Mouse (Mus musculus) midbrain, embryonic 16.5 days (tissue): ENCODE measurements at regions not wholly inside any gene's neighbourhood (a gene's known extent, or its start where the extent isn't known, plus 50 kb on each side); places are given as distances from the start of the nearest gene placed in this dataset.

ENCODE experiments used
- ATAC-seq: fragments of 200-750 bp; cut with Nextera tagmentation; 2 replicates; pipeline ENCODE4 v1.8.0; 2017; ENCODE audit warnings: moderate TSS enrichment
- H3K27ac ChIP-seq: fragments of 300-500 bp; sonication (generic); 2 replicates; pipeline ENCODE4 v1.5.1; 2014; ENCODE audit warnings: mild to moderate bottlenecking, low read length, mixed read lengths
- H3K27me3 ChIP-seq: fragments of 300-500 bp; sonication (generic); 2 replicates; pipeline ENCODE4 v1.6.1; 2014; ENCODE audit warnings: low read depth, low read length, mixed read lengths; ENCODE audit not compliant: control insufficient read depth, insufficient read depth
- H3K36me3 ChIP-seq: fragments of 300-500 bp; sonication (generic); 2 replicates; pipeline ENCODE4 v1.6.1; 2014; ENCODE audit warnings: mild to moderate bottlenecking, low read length, moderate library complexity, mixed read lengths; ENCODE audit not compliant: control insufficient read depth, insufficient read depth
- H3K4me1 ChIP-seq: fragments of 300-500 bp; sonication (generic); 2 replicates; pipeline ENCODE4 v1.6.1; 2014; ENCODE audit warnings: mild to moderate bottlenecking, low read length, mixed read lengths; ENCODE audit not compliant: control insufficient read depth, insufficient read depth
- H3K4me2 ChIP-seq: fragments of 300-500 bp; sonication (generic); 2 replicates; pipeline ENCODE4 v1.6.1; 2014; ENCODE audit warnings: mild to moderate bottlenecking, low read length, mixed read lengths
- H3K4me3 ChIP-seq: fragments of 300-500 bp; sonication (generic); 2 replicates; pipeline ENCODE4 v1.5.1; 2014; ENCODE audit warnings: low read depth, mild to moderate bottlenecking, low read length, moderate library complexity, mixed read lengths
- H3K9ac ChIP-seq: fragments of 300-500 bp; sonication (generic); 2 replicates; pipeline ENCODE4 v1.6.1; 2014; ENCODE audit warnings: low read depth, low read length, mixed read lengths
- H3K9me3 ChIP-seq: fragments of 300-500 bp; sonication (generic); replicated peaks from 2 replicates; pipeline ENCODE4 v1.6.1; 2014; ENCODE audit warnings: mild to moderate bottlenecking, low read length, mixed read lengths; ENCODE audit not compliant: control insufficient read depth, poor library complexity, severe bottlenecking
- WGBS: fragments of 180-500 bp; shearing (Covaris S2); extraction: QIAGEN DNeasy Blood & Tissue Kit; methylation state at CpG from one replicate; pipeline ENCODE4 v1.1.7; 2014; 5-methylcytosine and 5-hydroxymethylcytosine counted together

- Histone ChIP-seq H3K9me3 (no peaks in the 10 kb centered on the region), H3K27ac (no peak overlapping the region), H3K4me1 (no peaks in the 10 kb centered on the region), H3K4me3 (no peak overlapping the region), H3K27me3 (no peaks in the 10 kb centered on the region), H3K4me2 (no peak overlapping the region), H3K36me3 (no peaks in the 10 kb centered on the region), H3K9ac (no peak overlapping the region)
- no peak for ATAC-seq
- 73% methylated on average over 3 of the region's 3 CpGs for WGBS
These were observed 750.5 kb downstream of the Flrt2 start for GRCm38 (mm10) chr12:96442546-96442945.

DNA sequence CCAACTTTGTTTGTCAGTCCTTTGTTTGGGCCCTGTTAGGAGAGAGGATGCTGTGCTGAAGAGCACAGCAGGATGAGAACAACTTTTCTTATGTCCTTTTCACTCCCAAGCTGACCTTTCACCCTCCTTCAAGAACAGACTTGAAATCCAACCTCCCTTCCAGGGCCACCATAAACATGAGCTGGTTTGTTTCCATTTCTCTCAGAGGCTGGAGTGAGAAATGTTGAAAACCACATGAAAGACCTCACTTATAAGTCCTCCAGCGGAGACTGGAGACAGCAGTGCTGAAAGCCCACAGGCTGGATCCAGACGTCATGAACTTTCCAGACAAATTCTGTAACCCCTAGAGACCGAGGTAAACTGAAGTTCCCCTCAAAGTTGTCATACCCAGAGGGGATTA lies 761.3 kb downstream of the Flrt2 start:
- Histone ChIP-seq H3K4me2 (no peak overlapping the region), H3K4me3 (no peak overlapping the region), H3K9ac (no peak overlapping the region), H3K36me3 (no peaks in the 10 kb centered on the region), H3K4me1 (no peaks in the 10 kb centered on the region), H3K27ac (no peak overlapping the region), H3K27me3 (no peaks in the 10 kb centered on the region), H3K9me3 (no peaks in the 10 kb centered on the region)
- ATAC-seq, result no peak
- 14% methylated on average over 3 of the region's 3 CpGs for WGBS

GRCm38 (mm10) chr12:96476344-96476743 lies 784.3 kb downstream of the Flrt2 start:
- Histone ChIP-seq H3K4me2 (no peak overlapping the region), H3K4me3 (no peak overlapping the region), H3K36me3 (no peaks in the 10 kb centered on the region), H3K9ac (no peak overlapping the region), H3K4me1 (no peaks in the 10 kb centered on the region), H3K27me3 (no peaks in the 10 kb centered on the region), H3K27ac (no peak overlapping the region), H3K9me3 (no peaks in the 10 kb centered on the region)
- ATAC-seq, result no peak
- WGBS, result 72% methylated on average over 3 of the region's 3 CpGs

- Histone ChIP-seq H3K36me3 (no peaks in the 10 kb centered on the region), H3K4me1 (no peaks in the 10 kb centered on the region), H3K9me3 (no peaks in the 10 kb centered on the region), H3K27ac (no peak overlapping the region), H3K27me3 (no peaks in the 10 kb centered on the region), H3K4me3 (no peak overlapping the region), H3K9ac (no peak overlapping the region), H3K4me2 (no peak overlapping the region)
- no peak for ATAC-seq
- WGBS, result 82% methylated on average over 1 of the region's 1 CpGs
These were observed 796.5 kb downstream of the Flrt2 start for GRCm38 (mm10) chr12:96488448-96488960.

GRCm38 (mm10) chr12:96509658-96510057 lies 817.6 kb downstream of the Flrt2 start:
- ATAC-seq, result no peak
- H3K27me3 ChIP-seq, result no peaks in the 10 kb centered on the region
- H3K27ac ChIP-seq, result no peak overlapping the region
- H3K9ac ChIP-seq, result no peak overlapping the region
- no peaks in the 10 kb centered on the region for H3K9me3 ChIP-seq
- no peak overlapping the region for H3K4me2 ChIP-seq
- no peaks in the 10 kb centered on the region for H3K4me1 ChIP-seq
- 91% methylated on average over 1 of the region's 1 CpGs for WGBS
- no peaks in the 10 kb centered on the region for H3K36me3 ChIP-seq
- no peak overlapping the region for H3K4me3 ChIP-seq

DNA sequence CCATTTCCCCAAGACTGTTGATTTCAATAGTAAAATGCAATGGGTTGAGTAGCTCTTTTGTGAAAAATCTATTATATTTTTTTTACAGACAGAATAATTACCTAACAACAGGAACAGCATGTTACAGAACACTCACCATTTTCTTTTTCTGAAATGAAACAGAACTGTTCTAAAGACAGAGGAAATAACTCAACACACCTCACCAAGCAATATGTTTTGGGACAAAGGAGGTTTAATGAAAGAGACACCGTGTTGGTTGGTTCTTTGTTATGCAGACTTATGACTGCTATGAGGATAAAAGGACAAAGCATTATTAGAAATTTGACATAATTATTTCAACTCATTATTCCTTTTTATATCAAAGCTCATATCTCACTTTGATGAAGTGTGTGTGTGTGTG lies 866.8 kb downstream of the Flrt2 start:
- no peak overlapping the region for H3K4me3 ChIP-seq
- no peaks in the 10 kb centered on the region for H3K9me3 ChIP-seq
- 64% methylated on average over 1 of the region's 1 CpGs for WGBS
- H3K9ac ChIP-seq, result no peak overlapping the region
- H3K27ac ChIP-seq, result no peak overlapping the region
- no peaks in the 10 kb centered on the region for H3K36me3 ChIP-seq
- no peaks in the 10 kb centered on the region for H3K27me3 ChIP-seq
- H3K4me2 ChIP-seq, result no peak overlapping the region
- H3K4me1 ChIP-seq, result no peaks in the 10 kb centered on the region
- ATAC-seq, result no peak

DNA sequence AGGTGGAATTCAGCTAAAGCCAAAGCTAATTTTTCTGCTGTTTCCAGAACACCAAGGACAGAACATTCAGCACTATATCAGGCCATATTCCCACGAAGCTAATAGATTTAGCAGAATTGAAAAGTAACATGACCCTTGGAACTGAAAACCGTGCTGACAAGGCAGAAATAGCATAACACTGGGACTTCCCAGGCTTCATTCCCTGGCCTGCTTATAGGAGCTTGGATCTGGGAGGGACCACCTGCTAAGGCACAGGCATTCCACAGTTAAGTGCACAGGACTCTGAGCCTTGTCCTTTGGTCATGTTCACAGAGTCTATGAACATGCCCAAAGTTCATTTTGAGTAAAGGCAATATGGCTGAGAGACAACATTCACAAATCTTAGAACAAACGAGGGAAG lies 902.8 kb downstream of the Flrt2 start:
- Histone ChIP-seq H3K9me3 (no peaks in the 10 kb centered on the region; the same call in 1 of the 2 replicates), H3K4me1 (no peaks in the 10 kb centered on the region), H3K4me3 (no peak overlapping the region), H3K4me2 (no peak overlapping the region), H3K9ac (no peak overlapping the region), H3K36me3 (no peaks in the 10 kb centered on the region), H3K27me3 (no peaks in the 10 kb centered on the region), H3K27ac (no peak overlapping the region)
- no peak for ATAC-seq
- 52% methylated on average over 3 of the region's 3 CpGs for WGBS

DNA sequence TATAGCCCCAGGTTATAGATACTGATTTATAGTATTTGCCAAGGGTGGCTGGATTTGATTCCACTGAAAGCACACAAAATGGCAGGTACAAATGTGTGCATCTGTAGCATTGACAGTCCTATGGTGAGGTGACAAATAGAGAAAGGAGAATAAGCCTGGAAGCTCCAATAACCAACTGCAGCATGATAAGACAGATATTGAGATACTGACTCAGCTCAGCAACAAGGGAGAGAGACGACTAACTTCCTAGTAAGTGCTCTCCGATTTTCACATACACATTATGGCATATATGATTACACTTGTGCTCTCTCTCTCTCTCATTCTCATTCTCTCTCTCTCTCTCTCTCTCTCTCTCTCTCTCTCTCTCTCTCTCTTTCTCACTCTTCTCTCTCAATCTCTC lies 923.1 kb downstream of the Flrt2 start:
- H3K4me2 ChIP-seq, result no peak overlapping the region
- no peak overlapping the region for H3K9ac ChIP-seq
- H3K27ac ChIP-seq, result no peak overlapping the region
- H3K4me3 ChIP-seq, result no peak overlapping the region
- no peaks in the 10 kb centered on the region for H3K4me1 ChIP-seq
- no peaks in the 10 kb centered on the region for H3K9me3 ChIP-seq
- ATAC-seq, result no peak
- H3K36me3 ChIP-seq, result no peaks in the 10 kb centered on the region
- no peaks in the 10 kb centered on the region for H3K27me3 ChIP-seq
- 88% methylated on average over 2 of the region's 2 CpGs for WGBS

DNA sequence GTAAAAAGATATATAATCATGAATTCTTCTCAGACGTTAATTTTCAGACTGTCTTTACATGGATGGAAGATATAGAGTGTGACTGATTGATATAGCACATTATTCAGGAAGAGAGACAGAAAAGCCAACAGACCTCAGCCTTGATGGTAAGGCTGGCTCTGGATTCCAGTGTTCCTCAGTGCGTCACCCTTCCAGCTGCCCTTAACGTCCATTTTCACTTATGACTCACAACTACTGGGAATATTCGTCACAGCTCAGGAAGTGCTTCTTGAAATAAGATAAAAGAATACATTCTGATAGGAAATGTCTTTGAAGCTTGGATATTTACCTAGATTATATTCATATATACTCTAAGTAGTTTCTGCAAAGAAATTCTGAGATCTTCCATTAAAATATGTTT lies 923.8 kb downstream of the Flrt2 start:
- 90% methylated on average over 4 of the region's 4 CpGs for WGBS
- no peaks in the 10 kb centered on the region for H3K4me1 ChIP-seq
- no peak overlapping the region for H3K27ac ChIP-seq
- no peaks in the 10 kb centered on the region for H3K36me3 ChIP-seq
- no peak for ATAC-seq
- H3K4me2 ChIP-seq, result no peak overlapping the region
- no peak overlapping the region for H3K4me3 ChIP-seq
- no peaks in the 10 kb centered on the region for H3K27me3 ChIP-seq
- no peak overlapping the region for H3K9ac ChIP-seq
- no peaks in the 10 kb centered on the region for H3K9me3 ChIP-seq

DNA sequence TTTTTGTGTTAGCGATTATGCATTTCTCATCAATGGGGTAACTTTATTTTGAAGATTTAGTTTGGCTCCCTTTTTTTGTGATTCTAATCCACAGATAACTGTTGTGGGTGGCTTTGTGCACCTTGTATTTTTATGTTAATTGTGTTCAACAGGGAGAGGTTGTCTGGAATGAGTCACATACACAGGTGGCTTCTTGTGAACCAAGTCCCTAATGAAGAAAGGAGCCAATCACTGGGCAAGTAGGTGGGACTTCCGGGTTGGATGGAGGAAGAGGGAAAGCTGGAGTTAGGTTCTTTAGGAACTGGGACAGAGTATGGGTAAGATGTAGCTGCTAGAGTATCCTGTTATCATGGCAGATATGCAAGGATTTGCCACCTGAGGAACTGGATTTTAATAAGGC lies 925.2 kb downstream of the Flrt2 start:
- Histone ChIP-seq H3K27me3 (no peaks in the 10 kb centered on the region), H3K4me2 (no peak overlapping the region), H3K4me1 (no peaks in the 10 kb centered on the region), H3K27ac (no peak overlapping the region), H3K4me3 (no peak overlapping the region), H3K9me3 (no peaks in the 10 kb centered on the region), H3K9ac (no peak overlapping the region), H3K36me3 (no peaks in the 10 kb centered on the region)
- 89% methylated on average over 2 of the region's 2 CpGs for WGBS
- ATAC-seq, result no peak
